Mouse (Mus musculus) E14TG2a.4 (cell line): ENCODE measurements around the gene 2310022A10Rik.

ENCODE experiments used
- CTCF ChIP-seq: conservative IDR thresholded peaks from 2 replicates; pipeline ENCODE4 v1.5.1; 2014; ENCODE audit warnings: low read length
- NANOG ChIP-seq: IDR thresholded peaks from 2 replicates; pipeline ENCODE4 v1.6.1; 2014; ENCODE audit warnings: borderline replicate concordance, low read length, mixed read lengths
- POU5F1 ChIP-seq: IDR thresholded peaks from 2 replicates; pipeline ENCODE4 v1.6.1; 2014; ENCODE audit warnings: low read length, borderline replicate concordance

DNA sequence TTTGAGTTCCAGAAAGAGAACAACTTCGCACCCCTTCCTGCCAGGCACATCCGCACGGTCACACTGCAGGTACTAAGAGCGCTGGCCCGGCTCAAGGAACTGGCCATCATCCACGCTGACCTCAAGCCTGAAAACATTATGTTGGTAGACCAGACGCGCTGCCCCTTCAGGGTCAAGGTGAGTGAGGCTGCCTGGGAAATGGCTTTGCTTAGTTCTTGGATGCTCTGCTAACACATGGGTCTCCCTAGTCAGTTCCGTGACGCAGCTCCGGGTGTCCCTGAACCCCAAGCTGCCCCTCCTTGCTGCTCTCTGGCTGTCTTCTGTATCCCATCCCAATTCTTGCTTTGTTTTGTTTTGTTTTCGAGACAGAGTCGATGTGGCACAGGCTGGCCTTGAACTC lies 29.2 kb upstream of the 2310022A10Rik start:
- TF ChIP-seq POU5F1 (no peak), CTCF (no peak), NANOG (no peak)
